Mouse (Mus musculus): ENCODE results near the gene Trim16.

DNA sequence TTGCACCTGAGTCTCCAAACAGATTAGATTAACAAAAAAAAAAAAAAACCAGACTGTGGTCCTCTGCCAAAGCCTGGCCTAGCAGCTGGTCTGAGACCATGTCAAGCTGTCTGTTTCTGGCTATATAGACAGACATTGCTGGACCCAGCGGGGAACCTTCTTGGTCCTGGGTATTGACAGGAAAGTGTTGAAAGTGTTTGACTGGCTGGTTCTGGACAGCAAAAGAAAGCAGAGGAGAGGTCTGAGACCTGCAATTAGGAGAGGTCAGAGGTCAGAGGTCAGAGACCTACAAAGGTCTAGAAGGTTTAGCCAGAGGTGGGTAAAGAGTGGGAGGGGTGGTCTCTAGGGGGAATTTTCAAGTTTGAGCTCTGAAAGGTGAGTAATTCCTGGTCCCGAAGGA, 28.3 kb downstream of the Trim16 start:
- TF ChIP-seq POLR2A (IDR thresholded peaks at IDR 0.05; ENCODE audit: control insufficient read depth, extremely low read depth, insufficient read depth, low read length, poor library complexity) (no peak), CTCF (IDR thresholded peaks at IDR 0.05; ENCODE audit: borderline replicate concordance, control insufficient read depth, extremely low read depth, insufficient read depth, low read length, poor library complexity) (no peak)
